Mouse (Mus musculus): ENCODE results near the gene Zfp212. TPM values are rescaled to one million over a fixed set of nuclear protein-coding genes. Genes with fewer than 3 reads are reported as not detected.
A peak's percentile ranks its signal among the peaks of the same experiment; 100 is the strongest.

The Zfp212 gene
- polyA plus RNA-seq, 1 experiment from 2014 or later: 14.0 TPM

DNA sequence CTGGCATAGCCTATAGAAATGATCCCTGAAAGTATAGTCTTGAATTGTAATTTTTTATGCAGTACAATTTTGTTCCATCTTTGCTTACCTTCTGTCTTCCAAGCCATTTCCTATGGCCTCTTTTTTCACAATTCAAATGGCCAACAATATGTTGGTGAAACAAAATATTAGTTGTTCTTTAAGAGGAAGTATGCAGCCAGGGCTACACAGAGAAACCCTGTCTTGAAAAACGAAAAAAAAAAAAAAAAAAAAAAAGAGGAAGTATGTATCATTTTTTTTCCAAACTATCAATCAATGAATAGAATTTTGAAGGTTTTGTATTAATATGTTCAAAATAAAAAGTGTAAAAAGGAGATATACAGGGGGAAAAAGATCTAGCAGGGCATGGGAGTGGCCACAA lies 8.6 kb upstream of the Zfp212 start:
- Histone ChIP-seq H3K4me3 (ENCODE audit: low read depth, low read length) (no peak overlapping the region), H3K9me3 (replicated peaks; ENCODE audit: control insufficient read depth, low read length) (no peaks in the 10 kb centered on the region), H3K9ac (replicated peaks; ENCODE audit: low read length) (no peak overlapping the region), H3K27ac (replicated peaks; ENCODE audit: low read depth, low read length) (no peak overlapping the region), H3K4me1 (ENCODE audit: control insufficient read depth, insufficient read depth, low read length) (no peaks in the 10 kb centered on the region), H3K36me3 (replicated peaks; ENCODE audit: control insufficient read depth, insufficient read depth, low read depth, low read length) (peaks cover 1% of the 10 kb centered on the region; the same call in 1 of the 2 replicates), H3K27me3 (ENCODE audit: control insufficient read depth, insufficient read depth, low read length) (no peaks in the 10 kb centered on the region), H3K4me2 (ENCODE audit: low read depth, low read length) (no peak overlapping the region)
- no peak for DNase-seq (ENCODE audit: low spot score)
- WGBS: 56% methylated on average over 1 of the region's 1 CpGs
- no peak for ATAC-seq (replicated peaks; ENCODE audit: insufficient number of reproducible peaks, low FRiP score, low TSS enrichment, low read depth)

- no peak for ATAC-seq (replicated peaks; ENCODE audit: insufficient number of reproducible peaks, low FRiP score, low TSS enrichment, low read depth)
- no peaks in the 10 kb centered on the region for H3K4me1 ChIP-seq (ENCODE audit: control insufficient read depth, insufficient read depth, low read length)
- no peak for DNase-seq (ENCODE audit: low spot score)
- no peaks in the 10 kb centered on the region for H3K9me3 ChIP-seq (replicated peaks; ENCODE audit: control insufficient read depth, low read length)
- H3K4me2 ChIP-seq (ENCODE audit: low read depth, low read length): no peak overlapping the region
- no peak overlapping the region for H3K27ac ChIP-seq (replicated peaks; ENCODE audit: low read depth, low read length)
- H3K27me3 ChIP-seq (ENCODE audit: control insufficient read depth, insufficient read depth, low read length): no peaks in the 10 kb centered on the region
- H3K36me3 ChIP-seq (replicated peaks; ENCODE audit: control insufficient read depth, insufficient read depth, low read depth, low read length): no peaks in the 10 kb centered on the region; the same call in 1 of the 2 replicates
- no peak overlapping the region for H3K9ac ChIP-seq (replicated peaks; ENCODE audit: low read length)
- no peak overlapping the region for H3K4me3 ChIP-seq (ENCODE audit: low read depth, low read length)
- WGBS: 55% methylated on average over 3 of the region's 3 CpGs
These were observed 7.3 kb upstream of the Zfp212 start for GRCm38 (mm10) chr6:47912991-47913390.

DNA sequence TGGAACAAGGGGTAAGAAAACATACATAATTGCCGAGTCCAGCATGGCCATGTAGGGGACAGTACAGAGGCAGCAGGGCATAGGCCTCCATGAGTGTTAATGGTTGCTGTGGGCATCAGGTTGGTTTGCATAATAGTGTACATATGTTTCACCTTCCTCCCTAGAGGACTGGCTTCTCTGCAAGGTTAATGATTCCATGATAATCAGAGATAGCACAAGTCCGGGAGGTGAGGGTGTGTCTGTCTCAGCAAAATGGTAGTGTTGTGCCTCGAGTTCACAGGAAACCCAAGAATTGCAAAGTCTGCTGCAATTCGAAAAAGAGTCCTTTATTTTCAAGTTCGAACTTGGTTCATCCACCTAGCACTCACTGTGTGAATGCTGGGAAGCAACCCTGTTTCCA lies 3.2 kb upstream of the Zfp212 start:
- WGBS: 77% methylated on average over 5 of the region's 5 CpGs
- Histone ChIP-seq H3K27ac (replicated peaks; ENCODE audit: low read depth, low read length) (no peak overlapping the region), H3K9me3 (replicated peaks; ENCODE audit: control insufficient read depth, low read length) (no peaks in the 10 kb centered on the region), H3K9ac (replicated peaks; ENCODE audit: low read length) (no peak overlapping the region), H3K27me3 (ENCODE audit: control insufficient read depth, insufficient read depth, low read length) (no peaks in the 10 kb centered on the region), H3K4me1 (ENCODE audit: control insufficient read depth, insufficient read depth, low read length) (no peaks in the 10 kb centered on the region), H3K36me3 (replicated peaks; ENCODE audit: control insufficient read depth, insufficient read depth, low read depth, low read length) (no peaks in the 10 kb centered on the region), H3K4me3 (ENCODE audit: low read depth, low read length) (no peak overlapping the region), H3K4me2 (ENCODE audit: low read depth, low read length) (no peak overlapping the region)
- DNase-seq (ENCODE audit: low spot score) (no peak), ATAC-seq (replicated peaks; ENCODE audit: insufficient number of reproducible peaks, low FRiP score, low TSS enrichment, low read depth) (no peak)

DNA sequence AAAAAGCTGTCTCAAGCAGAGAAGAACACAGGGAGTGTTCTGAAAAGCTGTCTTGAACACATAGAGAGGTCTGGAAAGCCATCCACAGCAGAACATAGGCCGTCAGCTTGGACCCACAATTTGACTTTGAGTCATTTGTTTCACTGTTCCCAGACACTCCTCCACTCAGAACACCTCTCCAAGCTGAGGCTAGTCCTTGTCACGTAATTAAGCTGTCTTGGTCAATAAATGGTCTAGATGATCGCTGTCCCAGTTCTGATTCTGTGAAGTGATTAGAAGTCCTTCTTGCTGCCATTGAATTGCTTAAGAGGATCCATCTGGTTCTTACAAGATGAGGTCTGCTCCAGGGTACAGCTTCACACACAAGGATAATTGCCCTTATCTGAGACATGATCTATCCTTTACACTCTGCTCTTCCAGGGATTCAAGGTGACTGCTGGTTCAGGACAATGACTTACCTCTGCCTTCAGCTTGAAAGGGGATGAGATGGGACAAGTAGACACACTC lies 1.5 kb upstream of the Zfp212 start:
- Histone ChIP-seq H3K9me3 (replicated peaks; ENCODE audit: control insufficient read depth, low read length) (no peaks in the 10 kb centered on the region), H3K4me3 (ENCODE audit: low read depth, low read length) (no peak overlapping the region), H3K27me3 (ENCODE audit: control insufficient read depth, insufficient read depth, low read length) (no peaks in the 10 kb centered on the region), H3K4me2 (ENCODE audit: low read depth, low read length) (no peak overlapping the region), H3K36me3 (replicated peaks; ENCODE audit: control insufficient read depth, insufficient read depth, low read depth, low read length) (no peaks in the 10 kb centered on the region), H3K9ac (replicated peaks; ENCODE audit: low read length) (no peak overlapping the region), H3K27ac (replicated peaks; ENCODE audit: low read depth, low read length) (no peak overlapping the region), H3K4me1 (ENCODE audit: control insufficient read depth, insufficient read depth, low read length) (no peaks in the 10 kb centered on the region)
- 69% methylated on average over 3 of the region's 3 CpGs for WGBS
- ATAC-seq (replicated peaks; ENCODE audit: insufficient number of reproducible peaks, low FRiP score, low TSS enrichment, low read depth) (no peak), DNase-seq (ENCODE audit: low spot score) (no peak)

- WGBS: 29% methylated on average over 11 of the region's 11 CpGs
- Histone ChIP-seq H3K4me3 (ENCODE audit: low read depth, low read length) (peak overlapping the region; percentile 81), H3K27ac (replicated peaks; ENCODE audit: low read depth, low read length) (no peak overlapping the region), H3K27me3 (ENCODE audit: control insufficient read depth, insufficient read depth, low read length) (no peaks in the 10 kb centered on the region), H3K4me1 (ENCODE audit: control insufficient read depth, insufficient read depth, low read length) (no peaks in the 10 kb centered on the region), H3K9ac (replicated peaks; ENCODE audit: low read length) (peak overlapping the region; percentile 87), H3K9me3 (replicated peaks; ENCODE audit: control insufficient read depth, low read length) (no peaks in the 10 kb centered on the region), H3K36me3 (replicated peaks; ENCODE audit: control insufficient read depth, insufficient read depth, low read depth, low read length) (no peaks in the 10 kb centered on the region), H3K4me2 (ENCODE audit: low read depth, low read length) (peak overlapping the region; percentile 43)
- no peak for ATAC-seq (replicated peaks; ENCODE audit: insufficient number of reproducible peaks, low FRiP score, low TSS enrichment, low read depth)
- no peak for DNase-seq (ENCODE audit: low spot score)
These were observed 430 bp upstream of the Zfp212 start for GRCm38 (mm10) chr6:47919646-47920446.

- peak; percentile 20 for ATAC-seq (replicated peaks; ENCODE audit: insufficient number of reproducible peaks, low FRiP score, low TSS enrichment, low read depth)
- no peaks in the 10 kb centered on the region for H3K9me3 ChIP-seq (replicated peaks; ENCODE audit: control insufficient read depth, low read length)
- H3K4me3 ChIP-seq (ENCODE audit: low read depth, low read length): peak overlapping the region; percentile 45; the same call in 1 of the 2 replicates
- H3K4me2 ChIP-seq (ENCODE audit: low read depth, low read length): peak overlapping the region; percentile 90
- no peak overlapping the region; the same call in 1 of the 2 replicates for H3K9ac ChIP-seq (replicated peaks; ENCODE audit: low read length)
- H3K27ac ChIP-seq (replicated peaks; ENCODE audit: low read depth, low read length): no peak overlapping the region
- no peaks in the 10 kb centered on the region for H3K36me3 ChIP-seq (replicated peaks; ENCODE audit: control insufficient read depth, insufficient read depth, low read depth, low read length)
- H3K4me1 ChIP-seq (ENCODE audit: control insufficient read depth, insufficient read depth, low read length): no peaks in the 10 kb centered on the region
- DNase-seq (ENCODE audit: low spot score): no peak
- 49% methylated on average over 12 of the region's 12 CpGs for WGBS
- H3K27me3 ChIP-seq (ENCODE audit: control insufficient read depth, insufficient read depth, low read length): no peaks in the 10 kb centered on the region
These were observed 22.2 kb downstream of the Zfp212 start for GRCm38 (mm10) chr6:47942461-47942860.

- Histone ChIP-seq H3K9ac (replicated peaks; ENCODE audit: low read length) (peak overlapping the region; percentile 93), H3K27ac (replicated peaks; ENCODE audit: low read depth, low read length) (no peak overlapping the region), H3K9me3 (replicated peaks; ENCODE audit: control insufficient read depth, low read length) (no peaks in the 10 kb centered on the region), H3K36me3 (replicated peaks; ENCODE audit: control insufficient read depth, insufficient read depth, low read depth, low read length) (no peaks in the 10 kb centered on the region), H3K4me2 (ENCODE audit: low read depth, low read length) (peak overlapping the region; percentile 90), H3K27me3 (ENCODE audit: control insufficient read depth, insufficient read depth, low read length) (no peaks in the 10 kb centered on the region), H3K4me3 (ENCODE audit: low read depth, low read length) (peak overlapping the region; percentile 45), H3K4me1 (ENCODE audit: control insufficient read depth, insufficient read depth, low read length) (no peaks in the 10 kb centered on the region)
- 9% methylated on average over 64 of the region's 64 CpGs for WGBS
- ATAC-seq (replicated peaks; ENCODE audit: insufficient number of reproducible peaks, low FRiP score, low TSS enrichment, low read depth) (peak; percentile 83), DNase-seq (ENCODE audit: low spot score) (peak; percentile 75)
These were observed 22.9 kb downstream of the Zfp212 start for GRCm38 (mm10) chr6:47943021-47943691.

DNA sequence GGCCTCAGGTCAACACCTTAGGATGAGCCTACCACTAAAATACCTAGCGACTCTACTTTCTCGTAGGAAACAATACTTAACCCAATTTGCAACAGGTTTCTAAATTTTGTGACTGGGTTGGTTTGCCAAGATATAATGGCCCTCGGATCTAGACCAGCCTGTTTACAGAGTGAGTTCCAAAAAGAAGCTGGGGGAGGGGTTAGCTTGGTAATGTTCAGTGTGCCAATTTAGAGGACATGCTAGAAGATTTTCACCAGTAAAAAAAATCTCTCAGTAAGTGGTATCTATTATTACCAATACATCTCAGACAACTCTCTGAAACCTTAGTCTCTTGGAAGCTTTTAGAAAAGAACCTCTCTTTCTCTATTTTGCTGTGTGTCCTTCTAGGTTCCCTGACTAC lies 23.4 kb downstream of the Zfp212 start:
- ATAC-seq (replicated peaks; ENCODE audit: insufficient number of reproducible peaks, low FRiP score, low TSS enrichment, low read depth) (no peak), DNase-seq (ENCODE audit: low spot score) (peak; percentile 24)
- H3K4me2 ChIP-seq (ENCODE audit: low read depth, low read length): peak overlapping the region; percentile 90
- no peaks in the 10 kb centered on the region for H3K27me3 ChIP-seq (ENCODE audit: control insufficient read depth, insufficient read depth, low read length)
- H3K4me1 ChIP-seq (ENCODE audit: control insufficient read depth, insufficient read depth, low read length): no peaks in the 10 kb centered on the region
- no peaks in the 10 kb centered on the region for H3K9me3 ChIP-seq (replicated peaks; ENCODE audit: control insufficient read depth, low read length)
- H3K36me3 ChIP-seq (replicated peaks; ENCODE audit: control insufficient read depth, insufficient read depth, low read depth, low read length): no peaks in the 10 kb centered on the region
- no peak overlapping the region for H3K27ac ChIP-seq (replicated peaks; ENCODE audit: low read depth, low read length)
- 87% methylated on average over 3 of the region's 3 CpGs for WGBS
- peak overlapping the region; percentile 93 for H3K9ac ChIP-seq (replicated peaks; ENCODE audit: low read length)
- peak overlapping the region; percentile 45 for H3K4me3 ChIP-seq (ENCODE audit: low read depth, low read length)
